Mouse (Mus musculus) megakaryocyte progenitor cell, adult 5-6 weeks (primary cell): ENCODE results near the gene Rftn2. TPM values are rescaled to one million over a fixed set of nuclear protein-coding genes. Genes with fewer than 3 reads are reported as not detected.
A peak's percentile ranks its signal among the peaks of the same experiment; 100 is the strongest.

Experiments
- ATAC-seq: replicated peaks from 2 replicates; pipeline ENCODE4 v1.8.0; 2016; ENCODE audit warnings: mild to moderate bottlenecking, moderate TSS enrichment, inconsistent platforms; ENCODE audit not compliant: poor library complexity
- total RNA-seq, 2 experiments: library from RNA; stranded (forward) in 1 of 2; stranded (reverse) in 1 of 2; fragments of 157-497, 149-512 nt in 1 of 2; fragments of 200-1000 nt in 1 of 2; gene quantifications; 2 replicates each; pipeline versions ENCODE4 v1.2.3 to v1.2.4; 2015 to 2017

Gene Rftn2
- total RNA-seq, 2 experiments from 2014 or later = 0.86 to 2.5 TPM

DNA sequence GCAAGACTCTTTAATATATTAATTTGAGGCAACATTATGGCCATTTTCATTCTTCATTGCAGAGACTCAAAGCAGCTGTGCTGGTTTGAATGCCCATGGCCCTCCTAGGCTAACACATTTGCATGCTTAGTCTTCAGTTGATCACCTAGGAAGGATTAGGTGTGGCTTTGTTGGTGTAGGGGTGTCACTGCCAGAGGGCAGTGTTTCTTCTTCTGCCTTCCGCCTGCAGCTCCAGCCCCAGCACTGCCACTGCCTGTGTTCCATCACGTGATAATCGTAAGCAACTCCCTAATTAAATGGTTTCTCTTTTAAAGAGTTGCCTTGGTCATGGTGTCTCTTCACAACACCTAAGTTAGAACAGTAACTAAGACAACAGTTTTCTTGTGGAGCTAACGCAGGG, 13.8 kb downstream of the Rftn2 start:
- ATAC-seq = no peak

DNA sequence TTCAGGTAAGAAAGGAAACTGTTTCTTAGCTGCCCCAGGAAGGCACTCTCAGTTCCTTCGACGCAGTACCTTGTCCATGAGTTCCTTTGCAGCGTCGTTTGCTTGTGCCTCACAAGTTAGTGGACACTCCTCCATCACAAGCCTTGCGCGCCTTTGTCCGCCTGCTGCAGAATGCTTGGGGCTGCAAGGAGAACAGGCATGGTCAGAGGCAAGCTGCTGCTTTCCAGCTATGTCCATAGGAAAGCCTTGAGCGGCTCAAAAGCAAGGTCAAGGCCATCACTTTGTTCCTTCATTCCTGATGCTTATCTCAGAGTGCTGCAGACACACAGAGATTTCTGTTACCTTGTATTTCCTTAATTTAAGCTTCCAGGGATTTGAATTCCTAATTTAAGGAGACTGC, 15.5 kb downstream of the Rftn2 start:
- no peak for ATAC-seq

DNA sequence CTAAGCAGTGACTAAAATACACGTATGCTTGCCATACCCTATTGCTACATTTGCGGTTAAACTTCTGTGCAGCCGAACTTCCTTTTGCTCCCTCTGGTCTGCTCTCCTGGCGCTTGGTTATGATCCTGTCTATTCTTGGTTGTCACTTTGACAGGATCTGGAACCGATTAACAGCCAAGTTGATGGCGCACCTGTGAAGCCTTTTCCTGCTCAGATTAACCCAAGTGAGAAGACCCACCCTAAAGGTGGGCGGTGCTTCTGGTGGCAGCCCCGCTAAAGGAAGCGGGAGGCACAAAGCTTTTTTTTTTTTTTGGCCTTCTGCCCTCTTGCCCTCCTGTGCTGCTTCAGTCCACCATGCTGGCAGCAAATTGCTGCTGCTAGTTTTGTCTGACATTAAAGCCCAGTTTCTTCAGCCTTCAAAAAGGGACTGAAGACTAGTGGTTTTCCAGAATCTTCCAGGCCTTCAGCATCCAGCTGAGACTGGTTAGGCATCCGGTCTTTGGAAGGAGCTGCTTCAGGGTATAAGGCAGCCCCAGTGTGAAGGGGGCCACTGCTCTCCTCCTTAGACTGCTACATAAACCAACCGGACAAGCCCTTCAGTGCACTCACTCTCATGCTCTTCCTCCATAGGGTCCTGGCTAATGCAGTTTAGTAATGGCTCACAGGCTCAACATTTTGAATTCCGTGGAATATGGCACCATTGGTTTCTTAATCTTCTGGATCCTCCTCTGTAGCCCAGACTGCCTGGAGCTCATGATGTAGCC, 16.2 kb downstream of the Rftn2 start:
- ATAC-seq = peak; percentile 93

DNA sequence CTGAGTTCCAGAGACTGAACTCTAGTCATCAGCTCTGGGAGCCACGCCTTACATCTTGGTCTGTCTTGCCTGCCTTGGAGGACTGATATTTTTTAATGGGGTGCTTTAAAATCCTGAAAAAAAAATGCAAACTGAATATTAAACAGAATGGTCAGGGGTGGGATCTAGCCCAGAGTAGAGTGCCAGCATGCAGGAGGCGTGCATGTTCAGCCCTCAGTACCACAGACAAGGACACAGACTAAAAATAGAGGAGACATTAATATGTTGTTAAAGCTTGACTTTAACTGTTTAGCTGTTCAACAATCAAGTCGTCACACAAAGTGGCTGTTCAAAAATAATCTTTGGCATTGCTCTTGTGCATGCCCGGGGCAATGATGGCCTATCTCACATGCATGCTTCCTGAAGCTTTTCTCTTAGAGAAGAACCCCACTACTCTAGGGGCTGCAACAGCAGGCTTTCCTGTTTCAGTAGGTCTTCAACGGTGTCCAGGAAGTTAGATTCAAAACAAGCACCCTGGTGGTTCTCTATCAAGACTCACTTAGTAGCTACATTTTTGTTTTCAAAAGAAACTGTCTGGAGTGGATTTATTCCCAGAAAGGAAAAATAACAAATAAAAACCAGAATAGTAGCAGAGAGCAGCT, 18.0 kb downstream of the Rftn2 start:
- no peak for ATAC-seq

DNA sequence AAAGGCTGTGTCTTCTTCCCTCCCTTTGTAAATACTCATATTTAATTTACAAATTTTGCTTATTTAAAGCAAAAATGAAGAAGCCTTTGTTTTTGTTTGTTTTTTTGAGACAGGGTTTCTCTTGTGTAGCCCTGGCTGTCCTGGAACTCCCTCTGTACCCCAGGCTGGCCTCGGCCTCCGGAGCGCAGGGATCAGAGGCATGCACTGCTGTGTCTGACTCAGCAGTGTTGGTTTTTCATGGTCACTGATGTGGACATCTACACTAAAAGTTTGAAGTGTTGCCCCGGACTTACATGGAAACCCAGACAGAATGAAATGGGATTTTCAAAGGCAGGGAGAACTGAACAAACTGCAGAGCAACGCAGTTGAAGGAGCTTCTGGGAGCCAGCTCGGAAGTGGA, 19.0 kb downstream of the Rftn2 start:
- ATAC-seq = no peak

DNA sequence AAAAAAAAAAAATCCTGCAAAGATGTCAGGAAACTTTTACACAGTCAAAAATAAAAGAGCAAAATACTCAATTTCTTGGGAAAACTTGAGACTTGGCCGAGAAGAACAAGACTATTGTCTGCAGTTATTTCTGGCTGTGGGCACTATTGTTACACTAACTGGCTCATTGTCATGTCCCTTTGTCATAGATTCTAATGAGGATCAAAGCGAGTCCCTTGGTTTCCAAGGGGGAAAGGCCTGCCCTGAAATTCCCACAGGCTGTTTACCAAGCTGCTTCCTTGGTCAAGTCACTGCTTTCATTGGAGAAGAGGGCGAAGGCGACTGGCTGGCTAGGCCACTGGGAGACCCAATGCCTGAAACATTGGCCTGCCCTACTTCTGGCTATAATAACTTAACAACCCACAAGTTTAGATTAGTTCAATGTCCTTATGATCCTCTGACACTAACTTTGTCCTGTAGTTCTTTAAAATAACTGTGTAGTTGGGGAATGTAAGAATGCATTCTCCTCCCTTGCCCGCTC, 20.7 kb downstream of the Rftn2 start:
- no peak for ATAC-seq

DNA sequence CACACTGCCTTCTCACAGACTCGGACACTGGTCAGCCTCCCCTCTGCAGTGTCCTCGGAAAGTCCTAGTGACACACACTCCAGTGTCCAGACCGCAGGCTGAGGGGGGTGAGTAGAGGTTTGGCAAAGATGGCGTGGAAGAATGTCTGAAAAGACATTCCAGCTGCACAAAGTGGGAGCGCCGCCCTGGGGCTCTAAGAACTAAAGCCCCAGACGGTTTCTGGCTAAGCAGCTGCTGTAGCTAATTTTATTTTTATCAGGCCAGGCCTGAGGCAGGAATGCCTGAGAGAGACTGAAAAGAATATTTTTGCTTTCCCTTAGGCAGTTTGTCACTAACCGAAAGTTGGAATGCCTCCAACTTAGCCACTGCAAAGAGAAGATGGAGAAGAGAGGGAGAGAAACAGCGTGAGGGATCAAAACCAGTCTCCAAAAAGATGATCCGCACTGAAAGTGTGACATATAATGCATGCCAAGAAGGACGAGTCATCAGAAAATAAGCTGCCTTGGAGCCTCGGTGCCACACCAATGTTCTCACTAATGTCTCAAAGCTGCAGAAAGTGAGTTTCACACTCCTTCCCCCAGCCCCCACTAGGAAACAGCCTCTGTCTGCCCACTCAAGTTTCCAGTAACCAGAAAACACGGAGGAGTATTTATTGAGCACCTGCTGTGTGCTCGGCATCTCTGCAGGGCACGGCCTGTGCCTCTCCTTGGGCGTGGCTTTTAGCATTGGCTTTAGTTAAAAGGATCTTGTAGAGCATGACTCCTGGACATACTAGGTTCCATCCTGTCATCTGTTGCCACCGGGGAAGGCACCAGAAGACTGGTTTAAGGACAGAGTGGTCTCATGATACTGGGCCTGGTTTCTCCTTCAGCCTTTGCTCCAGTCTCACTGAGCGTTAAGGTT, 24.5 kb downstream of the Rftn2 start:
- ATAC-seq = 0 out of 2 replicates have a peak, but pooled peaks have one; percentile 11

DNA sequence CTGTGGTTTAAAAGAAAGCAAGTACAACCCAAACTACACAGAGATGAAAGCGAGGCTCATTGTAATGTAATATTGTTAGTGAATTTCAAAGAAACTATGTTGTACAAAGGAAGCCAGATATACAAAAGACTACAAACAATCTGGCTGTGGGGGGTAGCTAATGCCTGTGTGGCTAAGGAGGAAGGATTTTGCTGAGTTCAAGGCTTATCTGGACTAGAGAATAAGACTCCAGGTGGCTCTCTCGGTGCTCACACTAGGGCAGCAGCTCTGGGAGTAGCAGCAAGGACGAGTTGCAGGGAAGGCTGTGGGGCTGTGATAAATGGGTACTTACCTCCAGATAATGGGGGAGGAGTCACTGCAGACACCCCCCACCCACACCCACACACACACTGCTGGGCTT, 27.9 kb downstream of the Rftn2 start:
- ATAC-seq = peak; percentile 84

DNA sequence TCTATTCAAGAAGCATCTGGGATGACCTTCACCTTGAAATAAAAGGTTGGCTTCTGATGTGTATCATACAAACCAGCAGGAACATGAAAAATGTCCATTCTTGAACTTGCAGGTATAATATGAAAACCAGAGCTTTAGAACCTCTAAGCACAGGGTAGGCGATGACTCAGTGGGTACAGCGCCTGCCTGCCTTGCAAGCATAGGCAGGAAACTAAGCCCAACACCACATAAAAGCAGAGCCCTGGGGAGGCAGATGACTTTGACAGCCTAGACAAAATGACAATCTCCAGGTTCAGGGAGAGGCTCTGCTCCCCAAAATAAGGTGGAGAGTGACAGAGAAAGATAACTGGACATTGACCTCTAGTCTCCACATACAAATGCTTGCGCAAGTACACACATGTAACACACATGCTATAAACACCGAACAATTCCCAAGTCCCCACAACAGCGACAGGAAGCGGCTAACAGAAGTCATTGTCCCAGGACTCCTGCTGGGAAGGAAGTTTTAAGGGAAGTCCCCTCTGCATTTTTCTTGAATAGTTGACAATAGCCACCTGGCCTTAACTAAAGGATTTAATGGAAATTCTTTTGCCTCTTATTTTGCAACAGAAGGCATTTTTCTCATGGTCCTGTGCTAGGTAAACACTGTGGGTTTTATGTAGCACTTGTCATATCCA, 30.1 kb downstream of the Rftn2 start:
- ATAC-seq = no peak

DNA sequence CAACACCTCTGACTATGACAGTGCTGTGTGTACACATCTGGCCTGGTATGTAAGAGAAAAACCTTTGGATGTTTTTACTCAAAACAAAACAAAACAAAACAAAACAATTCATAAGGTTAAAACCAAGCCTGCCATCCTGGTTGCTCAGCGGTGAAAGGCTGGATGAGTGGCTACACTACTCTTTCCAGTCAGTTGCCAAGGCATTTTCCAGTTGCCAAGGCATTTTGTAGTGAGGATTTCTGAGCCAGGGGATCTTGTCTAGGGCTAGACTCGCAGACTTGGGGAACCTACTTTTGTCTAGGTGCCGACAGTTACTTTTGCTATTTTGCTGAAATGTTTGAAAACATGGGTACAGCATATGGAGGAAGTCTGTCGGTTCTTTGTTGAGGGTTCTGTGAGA, 31.6 kb downstream of the Rftn2 start:
- ATAC-seq = no peak

DNA sequence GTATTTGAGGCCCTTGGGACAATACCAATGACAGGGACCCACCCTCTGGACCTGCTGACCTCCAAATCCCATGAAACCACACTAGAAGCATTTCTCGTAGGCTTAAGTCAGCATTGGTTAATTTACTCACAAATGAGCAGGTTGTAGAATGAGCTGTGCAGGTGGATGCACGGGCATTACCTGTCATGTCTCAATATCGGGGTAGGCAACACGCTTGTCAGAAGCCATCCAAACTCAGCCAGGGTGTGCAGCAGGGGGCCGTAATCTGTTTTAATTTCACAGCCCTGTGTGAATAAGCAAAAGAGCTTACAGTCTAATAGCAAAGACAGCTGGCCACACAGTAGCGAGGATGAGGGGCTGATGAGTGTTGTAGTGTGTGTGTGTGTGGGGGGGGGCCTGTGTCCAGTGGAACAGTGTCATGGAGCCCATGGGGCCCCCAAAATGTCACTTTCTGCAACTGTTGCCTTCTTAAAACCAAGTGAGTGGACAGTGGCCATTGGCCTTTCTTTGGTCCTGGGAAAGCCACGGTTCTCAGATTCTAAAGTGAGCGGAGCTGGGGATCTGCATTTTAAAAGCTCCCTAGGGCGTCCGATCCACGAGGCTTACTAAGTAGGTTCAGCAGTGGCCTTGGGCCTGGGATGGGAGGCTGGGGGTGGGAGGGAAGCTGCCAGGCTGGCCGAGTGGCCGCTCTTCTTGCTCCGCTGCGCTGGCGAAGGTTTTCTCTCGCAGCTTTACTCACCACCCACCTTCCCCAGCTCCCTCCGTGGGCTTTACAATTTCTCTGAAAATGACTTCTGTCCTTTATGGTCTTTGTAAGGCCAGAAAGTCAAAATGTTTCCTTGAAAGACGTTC, 32.3 kb downstream of the Rftn2 start:
- no peak for ATAC-seq

DNA sequence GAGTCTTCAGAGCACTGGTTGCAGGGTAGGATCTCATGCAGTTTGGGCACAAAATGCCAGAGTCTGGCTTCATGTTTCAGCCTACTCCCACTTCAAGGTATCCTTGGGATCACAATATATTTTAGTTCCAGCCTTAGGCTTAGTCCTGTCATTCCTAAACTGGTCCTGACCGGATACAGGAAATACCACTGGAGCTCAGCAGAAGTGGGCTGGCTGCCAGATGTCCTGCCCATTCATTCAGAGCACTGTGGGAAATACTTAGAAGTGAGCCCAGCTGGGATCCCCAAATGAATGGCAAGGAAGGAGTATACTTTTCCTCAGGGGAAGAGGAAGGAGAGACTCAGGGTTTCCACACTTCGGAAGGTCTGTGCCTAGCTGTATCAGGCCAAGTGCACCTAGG, 33.3 kb downstream of the Rftn2 start:
- ATAC-seq = no peak

DNA sequence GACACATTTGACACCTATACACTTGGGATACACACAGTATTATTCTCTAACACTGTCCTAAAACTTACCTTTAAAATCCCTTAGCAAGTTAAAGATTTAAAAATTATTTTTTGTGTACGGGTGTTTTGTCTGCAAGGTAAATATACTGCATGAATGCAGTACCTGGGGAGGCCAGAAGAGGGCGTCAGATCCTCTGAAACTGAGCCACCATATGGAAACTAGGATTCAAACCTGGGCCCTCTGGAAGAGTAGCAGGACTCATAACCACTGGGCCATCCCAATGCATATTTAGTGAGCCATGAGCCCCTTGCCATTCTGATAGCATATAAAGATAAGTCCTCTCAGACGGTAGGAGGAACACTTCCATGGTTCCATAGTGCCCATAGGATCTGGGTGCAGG, 33.8 kb downstream of the Rftn2 start:
- ATAC-seq = peak; percentile 89

DNA sequence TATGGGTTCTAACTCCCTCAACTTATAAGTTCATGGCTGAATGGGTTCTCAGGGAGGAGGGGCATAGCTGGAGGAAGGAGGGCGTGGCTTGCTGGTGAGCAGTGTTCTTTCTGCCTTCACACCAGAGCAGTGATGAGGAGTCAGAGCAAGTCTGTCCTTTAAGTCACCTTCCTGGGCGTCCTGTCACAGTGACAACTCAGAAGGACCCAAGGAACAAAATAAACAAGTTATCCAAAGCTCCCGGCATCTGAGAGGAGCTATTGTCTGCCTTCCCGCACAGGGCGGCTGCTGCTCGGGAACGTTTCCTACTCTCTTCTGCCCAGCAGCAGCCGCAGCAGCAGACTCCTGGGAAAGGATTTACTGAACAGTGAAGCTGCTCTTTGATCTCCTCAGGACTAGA, 34.6 kb downstream of the Rftn2 start:
- ATAC-seq = no peak; the same call in 1 of the 2 replicates

DNA sequence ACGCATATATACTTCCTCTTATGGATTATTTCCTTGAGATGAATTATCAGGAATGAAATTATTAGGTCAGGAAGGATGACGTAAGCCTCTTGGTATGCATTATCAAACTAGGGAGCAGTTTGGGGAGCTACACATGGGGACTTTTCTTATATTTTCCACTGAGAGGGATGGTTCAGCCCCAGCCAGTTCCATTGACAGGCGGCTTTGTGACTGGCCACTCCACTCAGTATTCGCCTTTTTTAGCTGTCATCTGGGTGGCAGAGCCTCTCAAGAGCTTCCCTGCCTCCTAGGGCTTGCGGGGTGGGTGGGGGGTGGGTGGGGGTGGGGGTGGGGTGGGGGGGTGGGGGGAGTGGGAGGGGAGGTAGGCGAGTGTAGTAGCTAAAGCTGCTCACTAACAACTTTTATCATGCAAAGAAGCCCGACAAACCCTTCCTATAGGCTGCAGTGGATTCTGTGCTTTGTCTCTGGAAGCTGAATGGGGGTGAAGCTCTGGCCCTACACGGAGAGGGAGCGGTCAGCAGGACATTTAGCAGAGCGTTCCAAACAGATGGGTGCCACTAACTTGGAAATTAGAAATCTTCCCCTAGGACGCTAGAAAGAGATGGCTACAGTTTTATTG, 39.9 kb downstream of the Rftn2 start:
- no peak for ATAC-seq

DNA sequence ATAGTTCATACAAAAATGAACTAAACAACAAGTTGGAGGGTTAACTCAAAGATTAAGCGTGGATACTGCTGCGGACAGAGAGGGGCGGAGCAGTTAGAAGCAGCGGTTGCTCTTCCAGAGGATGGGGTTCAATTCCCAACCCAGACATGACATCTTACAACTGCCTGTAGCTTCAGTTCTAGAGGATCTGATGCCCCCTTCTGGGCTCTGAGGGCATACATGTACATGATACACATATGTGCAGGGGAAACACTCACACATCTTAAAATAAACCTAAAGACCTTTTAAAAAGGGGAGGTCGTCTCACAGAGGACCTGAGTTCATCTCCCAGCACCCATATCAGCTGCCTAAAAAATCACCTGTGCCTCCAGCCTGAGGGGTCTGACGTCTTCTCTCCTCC, 40.9 kb downstream of the Rftn2 start:
- ATAC-seq = peak; percentile 58

DNA sequence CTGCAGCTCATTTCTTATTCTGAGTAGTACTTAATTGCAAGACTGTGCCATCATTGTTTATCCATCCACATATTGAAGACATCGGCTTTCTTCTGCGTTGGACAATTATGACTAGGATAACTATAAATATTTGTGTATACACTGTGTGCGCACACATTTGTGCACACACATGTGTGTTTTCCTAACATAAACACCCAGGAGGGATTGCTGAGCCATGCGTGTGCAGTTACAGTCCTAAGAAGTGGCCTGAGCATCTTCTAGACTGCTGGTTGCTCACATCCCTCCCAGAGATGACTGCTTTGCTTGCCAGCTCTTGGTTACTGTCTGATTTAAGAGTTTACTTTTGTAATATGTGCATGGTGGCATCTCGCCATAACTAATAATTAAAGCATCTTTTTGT, 44.2 kb downstream of the Rftn2 start:
- no peak for ATAC-seq

DNA sequence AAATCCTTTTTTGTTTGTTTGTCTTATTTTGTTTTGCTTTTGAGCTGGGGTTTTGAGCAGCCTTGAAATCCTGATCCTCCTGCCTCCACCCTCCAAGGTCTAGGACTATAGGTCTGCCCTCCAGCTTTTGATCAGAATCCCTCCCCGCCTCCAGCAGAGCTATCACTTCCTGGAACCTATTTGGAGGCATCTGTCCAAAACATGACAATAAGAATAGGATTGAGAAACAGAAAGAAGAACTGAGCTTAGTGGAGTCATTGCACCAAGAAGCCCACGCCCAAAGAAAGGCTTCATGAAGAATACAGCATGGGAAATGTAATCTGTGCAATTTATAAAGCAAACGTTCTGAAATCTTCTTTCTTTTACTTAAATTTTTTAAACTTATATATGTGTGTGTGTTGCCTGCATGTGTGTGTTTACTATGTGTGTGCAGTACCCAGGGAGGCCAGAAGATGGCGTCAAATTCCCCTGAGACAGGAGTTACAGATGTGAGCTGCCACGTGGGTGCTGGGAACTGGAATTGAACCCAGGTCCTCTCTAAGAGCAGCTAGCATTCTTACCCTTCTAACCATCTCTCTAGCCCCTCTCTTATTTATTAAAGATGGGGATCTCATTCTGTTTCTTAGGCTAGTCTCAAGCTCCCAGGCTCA, 46.5 kb downstream of the Rftn2 start:
- ATAC-seq = no peak

DNA sequence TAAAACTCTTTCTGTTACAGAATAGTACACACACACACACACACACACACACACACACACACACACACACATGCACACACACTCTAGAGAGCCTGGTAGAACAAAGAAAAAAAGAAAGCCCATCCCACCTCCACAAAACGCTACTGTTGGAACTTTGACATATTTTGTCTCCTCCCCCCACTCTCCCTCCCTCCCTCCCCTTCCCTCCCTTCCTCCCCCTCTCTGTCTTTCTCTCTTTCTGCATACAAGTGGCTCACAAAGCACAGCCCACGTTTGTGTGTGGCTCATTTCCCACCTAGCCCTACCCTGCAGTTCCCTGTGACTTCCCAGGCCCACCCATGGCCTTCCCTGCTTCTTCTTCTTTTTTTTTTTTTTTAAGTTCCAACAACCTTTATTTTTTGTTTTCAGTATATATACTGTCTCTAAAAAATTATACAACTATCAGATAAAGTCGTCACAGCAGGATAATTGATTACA, 52.0 kb downstream of the Rftn2 start:
- no peak for ATAC-seq
